Mouse (Mus musculus) thymus, postnatal 4 days (tissue): ENCODE measurements at regions not wholly inside any gene's neighbourhood (a gene's known extent, or its start where the extent isn't known, plus 50 kb on each side); places are given as distances from the start of the nearest gene placed in this dataset.

Experiments
- DNase-seq: peaks from one replicate; pipeline ENCODE4 v3.0.0; 2021

GRCm38 (mm10) chr3:105227551-105227950 is 160.9 kb downstream of the 4930564D02Rik start:
- DNase-seq = no peak

- DNase-seq = no peak
Measured at GRCm38 (mm10) chr3:105228401-105228800, 161.8 kb downstream of the 4930564D02Rik start.

GRCm38 (mm10) chr3:105241048-105241447 is 174.4 kb downstream of the 4930564D02Rik start:
- DNase-seq = no peak

- DNase-seq = no peak
Measured at GRCm38 (mm10) chr3:105257096-105257495, 190.5 kb downstream of the 4930564D02Rik start.

- DNase-seq = peak; percentile 67
Measured at GRCm38 (mm10) chr3:105275241-105275640, 176.9 kb upstream of the Kcnd3 start.

GRCm38 (mm10) chr3:105280971-105281370 is 171.2 kb upstream of the Kcnd3 start:
- no peak for DNase-seq

GRCm38 (mm10) chr3:105281686-105282085 is 170.4 kb upstream of the Kcnd3 start:
- DNase-seq = no peak

- DNase-seq = no peak
Measured at GRCm38 (mm10) chr3:105298273-105298672, 153.9 kb upstream of the Kcnd3 start.

GRCm38 (mm10) chr3:105300693-105301548 is 151.2 kb upstream of the Kcnd3 start:
- no peak for DNase-seq

- DNase-seq = no peak
Measured at GRCm38 (mm10) chr3:105307676-105308075, 144.5 kb upstream of the Kcnd3 start.

- DNase-seq = no peak
Measured at GRCm38 (mm10) chr3:105309020-105309419, 143.1 kb upstream of the Kcnd3 start.

GRCm38 (mm10) chr3:105353268-105353667 is 98.9 kb upstream of the Kcnd3 start:
- DNase-seq = no peak

- no peak for DNase-seq
Measured at GRCm38 (mm10) chr3:105354123-105354931, 97.8 kb upstream of the Kcnd3 start.

GRCm38 (mm10) chr3:105357511-105357910 is 94.6 kb upstream of the Kcnd3 start:
- DNase-seq = no peak

- DNase-seq = no peak
Measured at GRCm38 (mm10) chr3:105359636-105360035, 92.5 kb upstream of the Kcnd3 start.

- no peak for DNase-seq
Measured at GRCm38 (mm10) chr3:105364685-105365084, 87.4 kb upstream of the Kcnd3 start.

GRCm38 (mm10) chr3:105366806-105367205 is 85.3 kb upstream of the Kcnd3 start:
- DNase-seq = no peak

GRCm38 (mm10) chr3:105367972-105368371 is 84.2 kb upstream of the Kcnd3 start:
- no peak for DNase-seq

- no peak for DNase-seq
Measured at GRCm38 (mm10) chr3:105372371-105372828, 79.7 kb upstream of the Kcnd3 start.

- no peak for DNase-seq
Measured at GRCm38 (mm10) chr3:105374306-105374705, 77.8 kb upstream of the Kcnd3 start.

- DNase-seq = no peak
Measured at GRCm38 (mm10) chr3:105374836-105375235, 77.3 kb upstream of the Kcnd3 start.

- no peak for DNase-seq
Measured at GRCm38 (mm10) chr3:105375383-105375782, 76.7 kb upstream of the Kcnd3 start.

- DNase-seq = no peak
Measured at GRCm38 (mm10) chr3:105375820-105376219, 76.3 kb upstream of the Kcnd3 start.

GRCm38 (mm10) chr3:105376346-105376745 is 75.8 kb upstream of the Kcnd3 start:
- DNase-seq = no peak
